Mouse (Mus musculus) liver, postnatal 0 days (tissue): ENCODE measurements at regions not wholly inside any gene's neighbourhood (a gene's known extent, or its start where the extent isn't known, plus 50 kb on each side); places are given as distances from the start of the nearest gene placed in this dataset.

Experiments used
- ATAC-seq: fragments of 200-750 bp; cut with Nextera tagmentation; 2 replicates; pipeline ENCODE4 v1.8.0; 2017; ENCODE audit warnings: mild to moderate bottlenecking, moderate library complexity
- DNase-seq: peaks from one replicate; pipeline ENCODE4 v3.0.0-alpha.2; 2016
- H3K27ac ChIP-seq: fragments of 300-500 bp; sonication (generic); 2 replicates; pipeline ENCODE4 v1.5.1; 2014; ENCODE audit warnings: antibody characterized with exemption, moderate library complexity, mild to moderate bottlenecking, low read depth
- H3K27me3 ChIP-seq: fragments of 300-500 bp; sonication (generic); 2 replicates; pipeline ENCODE4 v1.6.1; 2014; ENCODE audit warnings: low read length, control low read depth, mixed read lengths; ENCODE audit not compliant: insufficient read depth
- H3K36me3 ChIP-seq: fragments of 300-500 bp; sonication (generic); replicated peaks from 2 replicates; pipeline ENCODE4 v1.6.1; 2014; ENCODE audit warnings: mild to moderate bottlenecking, control low read depth, low read length, moderate library complexity, mixed read lengths; ENCODE audit not compliant: insufficient read depth
- H3K4me1 ChIP-seq: fragments of 300-500 bp; sonication (generic); 2 replicates; pipeline ENCODE4 v1.6.1; 2014; ENCODE audit warnings: antibody characterized with exemption, mild to moderate bottlenecking, control low read depth; ENCODE audit not compliant: insufficient read depth
- H3K4me2 ChIP-seq: fragments of 300-500 bp; sonication (generic); 2 replicates; pipeline ENCODE4 v1.6.1; 2014; ENCODE audit warnings: low read depth, mild to moderate bottlenecking, low read length, moderate library complexity, mixed read lengths
- H3K4me3 ChIP-seq: fragments of 300-500 bp; sonication (generic); 2 replicates; pipeline ENCODE4 v1.5.1; 2014; ENCODE audit warnings: low read depth, low read length
- H3K9ac ChIP-seq: fragments of 300-500 bp; sonication (generic); replicated peaks from 2 replicates; pipeline ENCODE4 v1.6.1; 2014; ENCODE audit warnings: mild to moderate bottlenecking, moderate library complexity
- H3K9me3 ChIP-seq: fragments of 300-500 bp; sonication (generic); 2 replicates; pipeline ENCODE4 v1.6.1; 2016; ENCODE audit warnings: mild to moderate bottlenecking, control low read depth, low read length, mixed read lengths
- CTCF ChIP-seq: sonication (generic); IDR thresholded peaks from 2 replicates; pipeline ENCODE4 v1.5.1; 2016; ENCODE audit warnings: antibody characterized with exemption, low read depth
- EP300 ChIP-seq: IDR thresholded peaks from 2 replicates; pipeline ENCODE4 v1.6.1; 2016; ENCODE audit warnings: antibody characterized with exemption, low read depth, mild to moderate bottlenecking
- WGBS: fragments of 180-500 bp; shearing (Covaris S2); extraction: QIAGEN DNeasy Blood & Tissue Kit; methylation state at CpG from one replicate; pipeline ENCODE4 v1.1.7; 2014; ENCODE audit not compliant: insufficient replicate concordance; 5-methylcytosine and 5-hydroxymethylcytosine counted together

GRCm38 (mm10) chr6:50734701-50735100 is 80.5 kb upstream of the Npvf start:
- Histone ChIP-seq H3K27ac (no peak overlapping the region), H3K27me3 (no peaks in the 10 kb centered on the region), H3K4me3 (no peak overlapping the region), H3K9ac (no peak overlapping the region), H3K9me3 (no peaks in the 10 kb centered on the region), H3K4me1 (peaks cover 8% of the 10 kb centered on the region), H3K4me2 (no peak overlapping the region), H3K36me3 (no peaks in the 10 kb centered on the region)
- DNase-seq (no peak), ATAC-seq (no peak)
- 69% methylated on average over 2 of the region's 2 CpGs for WGBS
- TF ChIP-seq CTCF (no peak), EP300 (no peak)

- no peak overlapping the region for H3K27ac ChIP-seq
- peaks cover 4% of the 10 kb centered on the region; the same call in 1 of the 2 replicates for H3K4me1 ChIP-seq
- H3K9ac ChIP-seq = no peak overlapping the region
- WGBS = 57% methylated on average over 2 of the region's 2 CpGs
- H3K36me3 ChIP-seq = no peaks in the 10 kb centered on the region
- no peaks in the 10 kb centered on the region for H3K9me3 ChIP-seq
- no peak overlapping the region for H3K4me2 ChIP-seq
- no peak for TF ChIP-seq CTCF
- ATAC-seq = no peak
- no peak for DNase-seq
- H3K4me3 ChIP-seq = no peak overlapping the region
- H3K27me3 ChIP-seq = no peaks in the 10 kb centered on the region
Measured at GRCm38 (mm10) chr6:50735825-50736224, 81.6 kb upstream of the Npvf start.

- WGBS = 71% methylated on average over 4 of the region's 4 CpGs
- no peak for TF ChIP-seq EP300
- no peak for TF ChIP-seq CTCF
- H3K9ac ChIP-seq = no peak overlapping the region
- no peaks in the 10 kb centered on the region for H3K36me3 ChIP-seq
- no peak for ATAC-seq
- no peak overlapping the region for H3K27ac ChIP-seq
- no peak for DNase-seq
- no peak overlapping the region for H3K4me2 ChIP-seq
- H3K4me1 ChIP-seq = no peaks in the 10 kb centered on the region
- no peaks in the 10 kb centered on the region for H3K9me3 ChIP-seq
- H3K4me3 ChIP-seq = no peak overlapping the region
- H3K27me3 ChIP-seq = no peaks in the 10 kb centered on the region
Measured at GRCm38 (mm10) chr6:50742009-50742408, 87.8 kb upstream of the Npvf start.

GRCm38 (mm10) chr6:50744462-50745166 is 90.4 kb upstream of the Npvf start:
- H3K36me3 ChIP-seq = no peaks in the 10 kb centered on the region
- H3K27ac ChIP-seq = no peak overlapping the region
- no peak for ATAC-seq
- 57% methylated on average over 6 of the region's 6 CpGs for WGBS
- H3K4me2 ChIP-seq = no peak overlapping the region
- no peak for DNase-seq
- H3K4me1 ChIP-seq = no peaks in the 10 kb centered on the region
- H3K4me3 ChIP-seq = no peak overlapping the region
- H3K9ac ChIP-seq = no peak overlapping the region
- no peak for TF ChIP-seq EP300
- no peak for TF ChIP-seq CTCF
- H3K9me3 ChIP-seq = no peaks in the 10 kb centered on the region
- H3K27me3 ChIP-seq = no peaks in the 10 kb centered on the region

- no peaks in the 10 kb centered on the region for H3K4me1 ChIP-seq
- H3K27me3 ChIP-seq = no peaks in the 10 kb centered on the region
- TF ChIP-seq CTCF = no peak
- ATAC-seq (no peak), DNase-seq (no peak)
- H3K9ac ChIP-seq = no peak overlapping the region
- H3K27ac ChIP-seq = no peak overlapping the region
- WGBS = 81% methylated on average over 7 of the region's 7 CpGs
- no peaks in the 10 kb centered on the region for H3K36me3 ChIP-seq
- H3K4me2 ChIP-seq = no peak overlapping the region
- no peaks in the 10 kb centered on the region for H3K9me3 ChIP-seq
- H3K4me3 ChIP-seq = no peak overlapping the region
Measured at GRCm38 (mm10) chr6:50753151-50753550, 98.9 kb upstream of the Npvf start.

- ATAC-seq (no peak), DNase-seq (no peak)
- Histone ChIP-seq H3K27ac (no peak overlapping the region), H3K4me2 (no peak overlapping the region), H3K4me3 (no peak overlapping the region), H3K9ac (no peak overlapping the region), H3K36me3 (no peaks in the 10 kb centered on the region), H3K27me3 (no peaks in the 10 kb centered on the region), H3K4me1 (no peaks in the 10 kb centered on the region), H3K9me3 (no peaks in the 10 kb centered on the region)
- 78% methylated on average over 12 of the region's 12 CpGs for WGBS
- TF ChIP-seq EP300 (no peak), CTCF (no peak)
Measured at GRCm38 (mm10) chr6:50754786-50755185, 100.5 kb upstream of the Npvf start.

- Histone ChIP-seq H3K4me2 (no peak overlapping the region), H3K4me3 (no peak overlapping the region), H3K27ac (no peak overlapping the region), H3K36me3 (no peaks in the 10 kb centered on the region), H3K4me1 (no peaks in the 10 kb centered on the region), H3K27me3 (no peaks in the 10 kb centered on the region), H3K9ac (no peak overlapping the region), H3K9me3 (no peaks in the 10 kb centered on the region)
- ATAC-seq (no peak), DNase-seq (no peak)
- no peak for TF ChIP-seq CTCF
- TF ChIP-seq EP300 = no peak
- WGBS = 58% methylated on average over 6 of the region's 6 CpGs
Measured at GRCm38 (mm10) chr6:50760367-50760766, 106.1 kb upstream of the Npvf start.
